Mouse (Mus musculus): ENCODE measurements around the gene Tnfrsf25. TPM values are rescaled to one million over a fixed set of nuclear protein-coding genes. Genes with fewer than 3 reads are reported as not detected.

Gene Tnfrsf25
- polyA plus RNA-seq, 1 experiment from 2014 or later: 0.83 TPM

GRCm38 (mm10) chr4:152088556-152089120 is 27.1 kb upstream of the Tnfrsf25 start:
- TF ChIP-seq CTCF (IDR thresholded peaks at IDR 0.05; ENCODE audit: low read depth): no peak
- no peak overlapping the region for H3K9ac ChIP-seq (ENCODE audit: low read depth, low read length)
- H3K4me2 ChIP-seq (ENCODE audit: low read length): 0 out of 2 replicates have a peak overlapping the region, but pooled peaks have one; percentile 90
- no peaks in the 10 kb centered on the region for H3K9me3 ChIP-seq (replicated peaks; ENCODE audit: low read length)
- no peak overlapping the region for H3K4me3 ChIP-seq (replicated peaks; ENCODE audit: low read depth, low read length)
- 45% methylated on average over 8 of the region's 8 CpGs for WGBS
- no peak for DNase-seq (ENCODE audit: low spot score)
- no peak for ATAC-seq (replicated peaks; ENCODE audit: low FRiP score, low read depth)
- no peaks in the 10 kb centered on the region for H3K27me3 ChIP-seq (ENCODE audit: insufficient read depth, low read length)
- 0 out of 2 replicates have a peak, but pooled peaks cover 4% of the 10 kb centered on the region for H3K36me3 ChIP-seq (ENCODE audit: insufficient read depth, low read length)
- no peak overlapping the region for H3K27ac ChIP-seq
- H3K4me1 ChIP-seq (replicated peaks; ENCODE audit: insufficient read depth, low read length): peaks cover 15% of the 10 kb centered on the region

- ATAC-seq (replicated peaks; ENCODE audit: low FRiP score, low read depth) (no peak), DNase-seq (ENCODE audit: low spot score) (no peak)
- 81% methylated on average over 9 of the region's 9 CpGs for WGBS
- Histone ChIP-seq H3K9ac (ENCODE audit: low read depth, low read length) (no peak overlapping the region), H3K9me3 (replicated peaks; ENCODE audit: low read length) (no peaks in the 10 kb centered on the region), H3K36me3 (ENCODE audit: insufficient read depth, low read length) (0 out of 2 replicates have a peak, but pooled peaks cover 4% of the 10 kb centered on the region), H3K4me3 (replicated peaks; ENCODE audit: low read depth, low read length) (no peak overlapping the region), H3K27ac (no peak overlapping the region), H3K27me3 (ENCODE audit: insufficient read depth, low read length) (no peaks in the 10 kb centered on the region), H3K4me2 (ENCODE audit: low read length) (no peak overlapping the region), H3K4me1 (replicated peaks; ENCODE audit: insufficient read depth, low read length) (peaks cover 15% of the 10 kb centered on the region)
- no peak for TF ChIP-seq CTCF (IDR thresholded peaks at IDR 0.05; ENCODE audit: low read depth)
Observed at GRCm38 (mm10) chr4:152090191-152090590, 25.5 kb upstream of the Tnfrsf25 start.

GRCm38 (mm10) chr4:152092751-152093293 is 22.9 kb upstream of the Tnfrsf25 start:
- H3K27ac ChIP-seq: 0 out of 2 replicates have a peak overlapping the region, but pooled peaks have one; percentile 19
- 0 out of 2 replicates have a peak, but pooled peaks have one; percentile 19 for ATAC-seq (replicated peaks; ENCODE audit: low FRiP score, low read depth)
- peak; percentile 53 for DNase-seq (ENCODE audit: low spot score)
- no peak overlapping the region for H3K4me2 ChIP-seq (ENCODE audit: low read length)
- H3K36me3 ChIP-seq (ENCODE audit: insufficient read depth, low read length): 0 out of 2 replicates have a peak, but pooled peaks cover 4% of the 10 kb centered on the region
- H3K4me1 ChIP-seq (replicated peaks; ENCODE audit: insufficient read depth, low read length): peaks cover 7% of the 10 kb centered on the region
- H3K9me3 ChIP-seq (replicated peaks; ENCODE audit: low read length): no peaks in the 10 kb centered on the region
- H3K27me3 ChIP-seq (ENCODE audit: insufficient read depth, low read length): no peaks in the 10 kb centered on the region
- no peak overlapping the region for H3K4me3 ChIP-seq (replicated peaks; ENCODE audit: low read depth, low read length)
- 48% methylated on average over 8 of the region's 8 CpGs for WGBS
- 0 out of 2 replicates have a peak overlapping the region, but pooled peaks have one; percentile 35 for H3K9ac ChIP-seq (ENCODE audit: low read depth, low read length)
- TF ChIP-seq CTCF (IDR thresholded peaks at IDR 0.05; ENCODE audit: low read depth): no peak

GRCm38 (mm10) chr4:152094233-152094632 is 21.5 kb upstream of the Tnfrsf25 start:
- H3K27ac ChIP-seq: no peak overlapping the region
- no peak for DNase-seq (ENCODE audit: low spot score)
- TF ChIP-seq CTCF (IDR thresholded peaks at IDR 0.05; ENCODE audit: low read depth): no peak
- no peak for ATAC-seq (replicated peaks; ENCODE audit: low FRiP score, low read depth)
- no peak overlapping the region for H3K4me3 ChIP-seq (replicated peaks; ENCODE audit: low read depth, low read length)
- 79% methylated on average over 12 of the region's 12 CpGs for WGBS
- no peaks in the 10 kb centered on the region for H3K27me3 ChIP-seq (ENCODE audit: insufficient read depth, low read length)
- H3K9me3 ChIP-seq (replicated peaks; ENCODE audit: low read length): no peaks in the 10 kb centered on the region
- 0 out of 2 replicates have a peak, but pooled peaks cover 3% of the 10 kb centered on the region for H3K36me3 ChIP-seq (ENCODE audit: insufficient read depth, low read length)
- H3K4me2 ChIP-seq (ENCODE audit: low read length): no peak overlapping the region
- no peak overlapping the region for H3K9ac ChIP-seq (ENCODE audit: low read depth, low read length)
- H3K4me1 ChIP-seq (replicated peaks; ENCODE audit: insufficient read depth, low read length): peaks cover 7% of the 10 kb centered on the region; the same call in 1 of the 2 replicates

GRCm38 (mm10) chr4:152095937-152096910 is 19.5 kb upstream of the Tnfrsf25 start:
- peak; percentile 38 for ATAC-seq (replicated peaks; ENCODE audit: low FRiP score, low read depth)
- Histone ChIP-seq H3K4me1 (replicated peaks; ENCODE audit: insufficient read depth, low read length) (peaks cover 12% of the 10 kb centered on the region; the same call in 1 of the 2 replicates), H3K9me3 (replicated peaks; ENCODE audit: low read length) (no peaks in the 10 kb centered on the region), H3K27ac (peak overlapping the region; percentile 70), H3K4me2 (ENCODE audit: low read length) (peak overlapping the region; percentile 39), H3K4me3 (replicated peaks; ENCODE audit: low read depth, low read length) (peak overlapping the region; percentile 33), H3K9ac (ENCODE audit: low read depth, low read length) (peak overlapping the region; percentile 38; the same call in 1 of the 2 replicates), H3K36me3 (ENCODE audit: insufficient read depth, low read length) (no peaks in the 10 kb centered on the region), H3K27me3 (ENCODE audit: insufficient read depth, low read length) (no peaks in the 10 kb centered on the region)
- peak; percentile 78 for TF ChIP-seq CTCF (IDR thresholded peaks at IDR 0.05; ENCODE audit: low read depth)
- DNase-seq (ENCODE audit: low spot score): no peak
- WGBS: 38% methylated on average over 27 of the region's 27 CpGs

GRCm38 (mm10) chr4:152096927-152097326 is 18.8 kb upstream of the Tnfrsf25 start:
- Histone ChIP-seq H3K4me1 (replicated peaks; ENCODE audit: insufficient read depth, low read length) (peaks cover 12% of the 10 kb centered on the region; the same call in 1 of the 2 replicates), H3K4me2 (ENCODE audit: low read length) (peak overlapping the region; percentile 39), H3K9ac (ENCODE audit: low read depth, low read length) (peak overlapping the region; percentile 38), H3K36me3 (ENCODE audit: insufficient read depth, low read length) (0 out of 2 replicates have a peak, but pooled peaks cover under 1% of the 10 kb centered on the region), H3K27ac (peak overlapping the region; percentile 70), H3K4me3 (replicated peaks; ENCODE audit: low read depth, low read length) (peak overlapping the region; percentile 33), H3K27me3 (ENCODE audit: insufficient read depth, low read length) (no peaks in the 10 kb centered on the region), H3K9me3 (replicated peaks; ENCODE audit: low read length) (no peaks in the 10 kb centered on the region)
- no peak for TF ChIP-seq CTCF (IDR thresholded peaks at IDR 0.05; ENCODE audit: low read depth)
- DNase-seq (ENCODE audit: low spot score) (no peak), ATAC-seq (replicated peaks; ENCODE audit: low FRiP score, low read depth) (no peak)
- 53% methylated on average over 6 of the region's 6 CpGs for WGBS
